Mouse (Mus musculus): ENCODE results near the gene Abcg1. TPM values are rescaled to one million over a fixed set of nuclear protein-coding genes. Genes with fewer than 3 reads are reported as not detected.

The Abcg1 gene
- total RNA-seq (2021) = 1 to 10 TPM; 5.3 to 7.8 TPM

DNA sequence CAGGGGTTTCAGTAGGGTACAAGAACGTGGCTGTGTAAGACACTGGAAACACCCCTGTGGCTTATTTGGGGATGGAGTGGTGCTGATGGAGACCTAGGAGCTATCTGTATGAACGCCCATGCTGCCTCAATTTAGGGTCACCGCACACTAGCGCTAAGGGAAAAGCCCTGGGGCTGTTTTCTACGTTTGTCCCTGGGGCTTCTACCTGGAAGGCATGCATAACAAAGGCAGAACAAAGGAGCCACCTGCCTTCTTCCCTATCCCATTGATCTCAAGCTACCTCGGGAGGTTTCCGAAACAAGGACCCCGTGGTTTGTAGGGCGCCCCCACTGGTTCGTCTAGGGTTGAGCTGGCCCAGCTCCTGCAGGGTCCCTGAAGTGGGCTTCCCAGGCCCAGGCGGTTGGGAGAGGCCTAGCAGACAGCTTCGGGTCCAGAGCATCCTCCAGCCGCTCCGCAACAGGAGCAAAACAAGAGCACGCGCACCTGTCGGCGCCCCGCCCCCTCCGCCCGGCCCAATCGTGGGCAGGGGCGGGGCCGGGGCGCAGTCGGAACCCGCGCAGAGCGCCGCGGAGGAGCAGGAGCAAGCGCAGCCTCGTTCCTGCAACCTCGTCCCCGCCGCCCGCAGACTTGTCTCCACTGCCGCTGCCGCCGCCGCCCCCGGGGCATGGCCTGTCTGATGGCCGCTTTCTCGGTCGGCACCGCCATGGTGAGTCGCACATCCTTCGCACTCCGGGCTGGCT is at the start of gene Abcg1:
TSS of gene Abcg1 (plus strand) at position 525 of the 740 bp plus-strand sequence.
- DNase-seq = peak; percentile 40

DNA sequence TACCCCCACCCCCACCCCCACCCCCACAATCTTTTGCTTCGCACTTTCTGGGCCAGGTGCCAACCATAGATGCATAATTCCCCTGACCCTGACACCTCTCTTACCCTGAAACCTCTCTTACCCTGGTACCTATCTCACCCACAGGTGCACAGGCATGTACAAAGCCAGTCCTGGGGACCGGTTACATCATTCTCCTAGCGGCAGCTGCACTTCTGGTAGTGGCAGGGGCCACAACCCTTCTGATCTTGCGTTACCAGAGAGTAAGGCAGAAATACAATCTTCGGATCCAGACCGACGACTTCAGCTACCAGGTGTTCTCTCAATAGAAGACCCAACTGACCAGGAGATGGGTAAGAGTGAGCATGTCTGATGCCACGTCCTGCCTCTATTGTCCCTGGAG is 49.1 kb upstream of the Abcg1 start:
- DNase-seq = no peak

DNA sequence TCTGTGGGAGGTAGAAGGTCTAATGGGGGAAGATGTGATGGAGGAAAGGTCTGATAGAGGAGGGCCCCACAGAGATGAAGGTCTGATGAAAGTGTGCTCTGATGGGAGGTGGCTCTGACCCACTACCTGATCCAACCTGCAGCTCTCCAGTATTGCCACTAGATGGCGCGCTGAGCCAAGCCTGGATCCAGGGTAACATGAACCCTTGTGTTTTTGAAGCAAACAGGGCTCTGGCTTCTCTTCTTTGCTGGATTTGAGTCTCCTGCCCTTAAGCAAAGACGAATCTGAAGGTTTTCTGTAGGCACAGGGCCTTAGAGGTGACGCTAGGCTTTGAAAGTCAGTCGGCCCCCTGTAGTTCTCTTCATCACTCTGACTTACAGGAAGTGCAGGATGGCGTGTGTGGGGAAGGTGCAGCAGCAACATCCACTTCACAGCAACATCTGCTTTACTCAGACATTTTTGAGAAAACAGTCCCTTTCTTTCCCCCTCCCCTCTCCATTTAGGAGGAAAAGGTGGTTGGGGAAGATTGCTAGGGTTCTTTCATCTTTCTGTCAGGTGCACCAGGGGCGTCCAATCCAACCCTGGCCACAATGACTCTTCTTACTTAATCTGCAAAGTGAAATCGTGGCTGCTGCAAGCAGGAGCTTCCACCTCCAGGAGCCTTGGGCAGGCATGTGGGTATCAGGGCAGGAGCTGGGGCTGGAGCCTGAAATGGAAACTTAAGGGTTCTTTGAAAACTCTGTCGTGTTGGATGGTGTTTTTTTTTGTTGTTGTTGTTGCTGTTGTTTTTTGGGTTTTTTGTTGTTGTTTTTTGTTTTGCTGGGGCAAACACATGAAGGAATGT is 45.7 kb upstream of the Abcg1 start:
- peak; percentile 64 for DNase-seq

DNA sequence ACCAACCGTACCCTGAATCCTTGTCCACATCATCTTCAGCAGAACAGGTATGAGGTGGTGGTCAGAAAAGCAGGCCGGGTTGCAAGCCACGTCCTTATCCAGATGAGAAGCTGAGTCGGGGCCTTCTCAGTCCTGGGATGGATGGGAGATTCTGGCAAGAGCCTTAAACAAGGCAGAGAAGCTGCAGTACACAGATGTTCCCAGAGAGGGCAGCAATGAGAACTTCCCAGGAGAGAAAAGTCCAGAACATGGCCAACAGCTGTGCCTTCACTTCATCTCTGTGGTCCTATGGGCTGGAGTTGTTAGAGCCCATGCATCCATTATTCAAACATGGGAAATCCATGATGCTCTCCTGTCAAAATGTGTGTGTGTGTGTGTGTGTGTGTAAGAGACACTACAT is 39.2 kb upstream of the Abcg1 start:
- peak; percentile 76 for DNase-seq

DNA sequence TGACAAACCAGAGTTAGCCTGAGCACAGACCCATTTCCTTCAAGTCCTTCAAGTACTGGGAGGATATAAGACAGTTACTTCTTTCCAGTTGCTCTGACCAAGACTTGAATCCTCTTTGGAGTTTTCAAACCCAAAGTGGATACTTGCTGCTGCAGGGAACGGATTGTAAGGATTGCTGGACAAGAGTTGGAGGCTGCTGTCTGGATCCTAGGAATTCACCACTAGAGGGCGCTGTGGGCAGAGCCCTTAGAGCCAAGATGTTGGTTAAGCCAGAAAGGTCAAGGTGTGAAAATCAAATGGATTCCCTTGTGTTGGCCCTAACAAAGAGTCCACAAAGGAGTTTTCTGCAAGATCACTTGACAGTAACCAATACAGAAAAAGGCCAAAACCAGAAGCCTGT is 38.0 kb upstream of the Abcg1 start:
- peak; percentile 77 for DNase-seq

DNA sequence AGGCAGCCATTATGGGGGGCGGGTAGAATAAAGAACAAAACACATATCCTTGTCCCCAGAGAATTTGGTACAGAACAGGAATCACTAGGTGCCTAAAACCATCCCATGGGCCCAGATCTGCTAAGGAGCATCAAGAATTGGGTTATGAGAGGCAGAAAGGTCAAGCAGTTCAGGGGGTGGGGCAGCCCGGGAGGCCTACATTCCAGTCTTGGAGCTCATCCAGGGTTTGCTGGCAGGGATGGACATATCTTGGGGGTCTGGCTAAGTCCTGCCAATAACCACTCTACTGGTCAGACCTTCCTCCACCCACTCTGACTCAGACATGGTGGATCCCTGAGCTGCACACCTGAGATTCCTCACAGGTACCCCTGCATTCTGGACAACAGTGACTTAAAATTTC is 37.4 kb upstream of the Abcg1 start:
- peak; percentile 32 for DNase-seq

DNA sequence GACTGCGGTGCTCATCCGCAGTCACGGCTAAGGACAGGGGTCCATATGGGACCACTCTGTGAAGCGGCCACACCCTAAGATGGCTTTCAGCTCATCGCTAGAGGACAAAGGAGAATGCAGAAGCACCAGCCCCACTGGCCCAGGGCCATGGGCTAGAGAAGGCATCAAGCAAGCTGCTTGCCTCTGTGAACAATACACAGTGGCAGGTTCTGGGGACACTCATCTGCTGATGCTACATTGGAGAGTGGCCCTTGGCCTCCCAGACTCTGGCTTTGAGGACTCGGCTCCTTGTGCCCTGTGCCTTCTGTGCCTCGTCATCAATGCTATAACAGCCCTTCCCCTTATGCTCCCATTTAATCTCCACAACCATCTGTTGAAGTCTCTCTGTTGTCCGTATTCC is 36.2 kb upstream of the Abcg1 start:
- no peak for DNase-seq

DNA sequence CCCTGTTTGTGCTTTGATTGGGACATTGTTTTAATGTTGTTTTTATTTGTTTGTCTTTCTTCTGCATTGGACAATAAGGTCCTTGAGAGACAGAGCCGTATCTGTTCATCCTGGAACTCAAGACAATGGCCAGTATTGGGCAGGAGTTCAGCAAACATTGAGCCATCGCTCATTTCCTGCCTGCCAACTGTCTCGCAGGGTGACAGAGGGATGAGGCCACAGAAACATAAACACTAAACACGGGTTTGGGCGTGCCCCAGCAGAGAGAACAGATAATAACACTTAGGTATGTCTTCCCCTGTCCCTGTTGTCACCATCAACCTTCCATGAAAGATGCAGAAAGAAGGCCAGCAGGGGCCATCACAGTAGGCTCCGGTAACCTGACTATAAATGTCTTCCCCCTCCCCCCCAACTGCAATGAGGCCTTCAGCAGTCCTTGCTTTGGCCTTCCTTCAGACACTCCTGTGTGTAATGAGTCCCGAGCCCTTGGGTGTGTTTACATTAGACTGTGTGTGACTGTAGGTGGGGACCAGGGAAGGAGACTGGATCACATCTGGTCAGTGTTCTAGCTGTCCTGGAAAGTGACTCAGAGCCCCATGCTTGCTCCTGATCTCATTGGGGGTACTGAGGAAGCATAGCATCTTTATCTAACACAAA is 33.2 kb upstream of the Abcg1 start:
- no peak for DNase-seq

DNA sequence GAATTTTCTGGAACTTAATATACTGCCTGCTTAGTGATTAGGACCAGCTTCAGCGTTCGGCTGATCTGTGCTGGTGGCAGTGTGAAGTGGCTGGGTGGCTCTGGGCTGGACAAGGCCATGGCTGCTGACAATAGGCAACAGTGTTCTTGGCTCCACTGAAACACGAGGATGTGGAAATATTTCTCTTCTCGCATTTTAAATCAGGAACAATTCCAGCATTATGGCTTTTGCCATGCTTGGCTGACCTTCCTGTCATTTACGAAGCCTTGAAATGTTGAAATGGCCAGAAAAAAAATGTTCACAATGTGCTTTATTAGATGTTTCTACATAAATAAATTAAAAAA is 32.7 kb upstream of the Abcg1 start:
- DNase-seq = no peak

DNA sequence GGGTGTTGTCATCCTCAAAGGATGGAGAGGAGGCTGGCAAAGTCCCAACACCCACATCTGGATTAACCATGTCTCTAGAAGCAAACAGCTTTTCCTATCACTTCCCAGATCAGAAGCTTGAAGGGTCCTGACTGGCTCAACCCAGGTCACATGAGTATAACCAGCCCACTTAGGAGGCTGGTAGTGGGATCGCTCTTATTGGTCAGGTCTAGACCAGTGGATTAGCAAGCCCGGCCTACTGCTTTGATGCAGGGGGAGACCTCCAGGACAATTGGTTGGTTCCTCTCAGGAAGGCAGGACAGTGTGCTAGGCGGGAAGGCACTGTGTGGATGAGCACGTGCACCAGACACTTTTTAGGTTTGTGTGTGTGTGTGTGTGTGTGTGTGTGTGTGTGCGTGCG is 30.5 kb upstream of the Abcg1 start:
- no peak for DNase-seq

DNA sequence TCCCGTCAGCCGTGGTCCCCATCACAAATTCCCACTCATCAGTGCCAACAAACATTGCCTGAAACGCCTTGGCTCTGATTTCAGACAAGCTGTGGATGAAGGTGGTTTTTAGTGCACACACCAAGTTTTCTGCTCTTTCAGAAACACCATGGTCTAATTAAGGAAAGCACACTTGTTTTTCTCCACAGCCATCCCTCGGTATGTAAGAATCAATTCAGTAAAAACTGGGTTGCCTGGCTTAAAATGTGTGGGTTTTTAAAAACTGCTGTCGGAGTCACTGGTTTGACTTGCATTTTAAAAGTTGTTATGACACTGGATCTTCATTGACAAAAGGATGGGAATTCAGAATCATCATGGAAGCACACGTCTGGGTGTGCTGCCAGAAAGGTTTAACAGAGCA is 29.8 kb upstream of the Abcg1 start:
- no peak for DNase-seq

DNA sequence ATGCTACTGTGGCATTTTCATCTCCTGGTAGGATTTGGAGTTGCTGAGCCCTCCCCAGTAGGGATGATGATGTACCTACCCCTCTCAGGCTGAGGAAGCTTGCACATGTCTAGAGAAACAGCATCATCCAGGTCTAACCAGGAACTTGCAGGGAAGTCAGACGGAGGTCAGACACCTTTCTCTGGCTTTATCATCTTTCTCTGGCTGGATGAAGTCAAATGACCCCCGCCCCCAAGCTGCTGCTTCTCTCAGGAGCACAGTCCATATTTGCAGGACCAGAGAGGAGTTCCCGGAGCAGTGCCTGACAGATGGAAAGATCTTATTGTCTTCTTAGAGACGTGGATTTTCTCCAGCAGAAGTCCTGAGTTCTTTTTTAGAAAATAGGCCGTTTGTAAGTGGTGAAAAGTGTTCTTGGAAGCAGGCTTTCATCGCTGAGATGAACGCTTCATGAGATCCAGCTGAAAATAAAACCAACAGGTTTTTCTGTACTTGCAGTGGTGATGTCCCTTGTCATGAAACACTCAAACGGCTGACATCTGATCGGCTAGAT is 28.6 kb upstream of the Abcg1 start:
- DNase-seq = no peak

DNA sequence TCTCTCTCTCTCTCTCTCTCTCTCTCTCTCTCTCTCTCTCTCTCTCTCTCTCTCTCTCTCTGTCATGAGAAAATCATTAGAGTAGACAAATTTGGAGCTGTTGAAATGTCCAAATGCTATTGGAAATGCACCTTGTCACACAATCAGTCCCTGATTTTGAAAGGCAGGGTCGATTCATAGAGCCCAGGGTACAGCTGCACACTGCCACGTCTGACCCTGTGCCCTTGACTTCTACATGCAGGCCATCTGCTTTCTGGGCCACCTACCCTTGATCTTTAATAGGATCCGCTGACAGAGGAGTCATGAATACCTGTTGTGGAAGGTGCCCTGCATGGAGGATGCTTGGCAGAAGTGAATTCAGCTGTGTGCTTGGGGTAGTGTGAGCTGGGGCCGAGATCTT is 28.1 kb upstream of the Abcg1 start:
- DNase-seq = no peak

DNA sequence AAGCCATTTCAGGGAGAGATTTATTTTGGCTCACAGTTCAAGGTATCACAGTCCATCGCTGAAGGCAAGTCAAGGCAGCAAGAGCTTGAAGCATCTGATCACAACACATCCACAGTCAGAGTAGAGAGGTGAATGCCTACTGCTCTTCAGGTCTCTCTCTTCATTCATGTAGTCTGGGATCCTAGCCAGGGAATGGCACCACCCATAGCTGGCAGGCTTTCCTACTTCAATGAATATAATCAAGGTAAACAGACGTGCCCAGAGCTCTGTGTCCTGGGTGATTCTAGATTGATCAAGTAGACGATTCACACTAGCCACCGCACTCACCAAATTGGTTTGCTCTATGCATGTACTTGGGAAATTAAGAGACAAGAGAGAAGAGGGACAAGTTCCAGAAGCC is 25.1 kb upstream of the Abcg1 start:
- DNase-seq = no peak

DNA sequence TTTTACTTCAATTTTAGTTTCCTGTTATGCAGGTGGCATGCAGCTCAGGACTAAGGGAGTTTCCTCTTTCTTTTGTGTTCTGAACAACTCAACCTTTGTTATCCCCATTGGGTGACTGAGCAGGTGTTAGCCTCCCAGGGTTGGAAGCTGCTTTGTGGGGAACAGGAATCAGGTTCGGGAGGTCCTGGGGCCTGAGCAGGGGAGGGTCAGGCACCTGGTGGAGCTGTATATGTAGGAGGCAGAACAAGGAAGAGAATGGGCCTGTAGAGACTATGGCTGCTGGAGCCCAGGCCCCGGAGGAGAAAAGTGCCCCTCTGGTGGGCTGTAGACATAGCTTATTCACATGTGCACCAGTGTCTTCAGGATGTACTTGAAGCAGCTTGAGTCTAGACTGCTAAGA is 24.2 kb upstream of the Abcg1 start:
- no peak for DNase-seq

DNA sequence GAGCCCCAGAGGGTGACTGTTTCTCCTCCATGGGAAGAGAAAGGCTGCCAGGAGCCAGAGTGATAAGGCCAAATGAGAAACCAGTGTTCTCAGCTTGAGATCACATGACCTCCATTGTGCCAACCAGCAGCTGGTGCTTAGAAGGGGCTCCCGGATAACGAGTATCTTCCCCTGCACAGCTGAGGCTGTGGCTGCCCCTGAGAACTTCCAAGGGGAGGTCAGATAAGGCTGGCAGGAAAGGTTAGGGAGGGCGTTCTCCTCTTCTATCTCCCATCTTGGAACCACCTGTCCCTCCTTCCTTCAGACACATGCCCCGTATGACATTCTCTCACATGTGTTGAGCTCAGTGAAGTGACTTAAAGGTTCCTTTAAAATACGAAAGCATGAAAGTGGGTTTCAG is 23.3 kb upstream of the Abcg1 start:
- DNase-seq = peak; percentile 28

DNA sequence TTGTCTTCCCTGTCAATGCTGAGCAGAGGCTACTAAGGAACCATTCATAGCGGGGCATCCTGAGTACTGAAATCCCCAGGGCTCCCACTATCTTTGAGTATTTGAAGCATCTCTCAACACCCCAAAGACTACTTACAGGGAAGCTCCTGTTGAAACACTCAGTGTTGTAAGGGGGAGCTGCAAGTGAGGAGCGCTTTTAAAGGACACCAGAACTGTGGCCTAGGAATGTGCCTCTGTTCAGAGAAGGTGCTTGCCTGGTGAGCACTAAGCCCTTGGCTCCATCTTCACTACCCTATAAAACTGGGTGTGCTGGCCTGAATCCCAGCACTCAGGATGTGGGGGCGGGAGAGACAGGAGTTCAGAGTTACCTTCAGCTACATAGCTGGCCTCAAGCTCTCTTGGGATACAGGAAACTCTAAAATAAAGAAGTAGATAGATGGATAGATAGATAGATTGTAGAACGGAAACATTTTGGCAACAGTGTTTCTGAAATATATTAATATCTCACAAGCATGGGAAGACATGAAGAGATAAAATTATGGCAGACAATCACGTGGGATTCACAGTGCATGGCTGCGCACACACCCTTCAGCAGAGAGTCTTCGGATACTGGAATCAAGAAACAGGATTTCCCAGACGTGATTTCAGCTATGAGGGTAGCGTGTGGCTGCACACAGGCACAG is 22.7 kb upstream of the Abcg1 start:
- DNase-seq = no peak

DNA sequence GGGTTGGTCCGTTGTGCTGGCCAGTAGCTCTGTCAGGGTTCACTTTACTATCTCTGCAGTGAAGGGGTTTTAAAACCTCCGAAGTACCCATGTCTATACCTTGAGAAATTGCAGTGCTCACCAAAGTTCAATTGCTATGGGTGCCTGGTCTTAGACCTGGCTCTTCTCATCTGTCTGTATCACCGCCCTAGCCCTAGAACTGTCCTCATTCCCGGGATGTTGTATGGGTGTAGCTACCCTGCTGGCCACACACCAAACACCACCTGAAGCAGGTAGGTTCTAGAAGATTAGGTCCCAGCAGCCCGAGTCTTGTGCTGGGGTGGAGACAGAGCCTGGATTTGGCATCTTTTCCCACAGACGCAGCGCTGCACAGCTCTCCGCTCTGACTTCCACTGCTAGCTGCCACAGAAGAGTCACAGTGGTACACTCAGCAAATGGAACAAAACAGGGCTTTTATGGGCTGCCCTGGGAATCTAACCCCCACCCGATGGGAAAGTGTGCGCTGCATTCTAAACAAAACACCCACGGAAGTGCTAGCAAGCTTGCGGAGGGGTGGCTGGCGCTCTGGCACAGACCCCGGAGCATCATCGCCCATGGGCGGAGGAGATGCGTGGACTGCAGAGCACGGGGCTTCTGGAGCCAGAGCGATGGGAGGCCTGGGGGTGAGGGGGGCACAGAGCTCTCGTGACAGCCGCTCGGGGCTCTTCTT is 21.2 kb upstream of the Abcg1 start:
- DNase-seq = no peak

DNA sequence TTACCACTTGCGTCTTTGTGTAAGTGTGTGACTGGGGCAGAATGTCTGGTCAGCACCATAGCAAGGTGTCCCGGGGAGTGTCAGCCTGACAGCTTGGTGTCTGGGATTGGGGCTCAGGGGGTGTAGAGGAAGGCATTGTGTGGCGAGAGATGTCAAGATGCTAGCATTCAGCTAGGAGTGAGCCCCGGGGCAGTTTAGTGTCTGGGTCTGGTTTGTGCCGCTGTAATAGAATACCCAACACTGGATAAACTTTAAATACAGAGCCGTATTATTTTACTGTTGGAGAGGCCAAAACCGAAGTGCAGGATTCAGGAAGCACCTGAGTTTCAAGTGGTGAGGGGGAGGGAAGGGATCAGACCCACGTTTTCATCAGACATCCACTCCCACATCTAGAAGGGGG is 20.1 kb upstream of the Abcg1 start:
- no peak for DNase-seq

DNA sequence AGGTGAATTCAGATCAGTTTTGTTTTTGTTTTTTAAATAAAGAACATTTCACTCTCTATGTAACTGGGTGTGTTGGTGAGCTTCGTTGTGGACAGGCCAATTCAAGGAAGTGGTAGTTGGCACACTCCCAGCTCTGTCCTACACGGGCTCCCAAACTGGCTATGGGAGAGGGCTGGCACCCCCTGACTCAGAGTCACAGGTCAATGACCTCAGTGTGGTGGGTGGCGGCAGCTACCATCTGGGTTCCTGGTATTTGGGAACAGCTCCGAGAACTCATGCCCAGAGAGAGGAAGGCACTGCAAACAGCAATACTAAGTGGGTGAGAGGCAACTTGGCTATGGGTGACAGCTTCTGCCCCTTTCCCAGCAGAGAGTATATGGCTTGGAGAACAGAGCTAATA is 19.1 kb upstream of the Abcg1 start:
- peak; percentile 22 for DNase-seq

DNA sequence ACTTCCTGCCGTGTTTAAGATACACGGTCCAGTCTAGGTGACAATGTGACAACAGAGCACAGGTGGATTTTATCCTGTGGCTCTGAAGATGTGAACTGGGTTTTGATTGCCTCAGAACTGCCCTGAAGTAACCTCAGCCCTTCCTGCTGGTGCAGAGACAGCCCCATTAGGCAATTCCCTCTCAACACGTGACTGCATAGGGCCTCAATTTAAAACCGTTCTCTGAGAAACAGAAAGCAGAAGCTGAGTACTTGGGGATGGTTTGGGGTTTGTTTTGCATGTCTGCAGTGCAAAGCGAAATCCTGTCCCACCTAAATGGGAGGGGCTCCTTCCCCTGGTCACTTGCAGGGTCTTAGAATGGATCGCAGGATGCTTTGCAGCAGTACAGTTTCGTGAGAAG is 17.8 kb upstream of the Abcg1 start:
- DNase-seq = no peak

DNA sequence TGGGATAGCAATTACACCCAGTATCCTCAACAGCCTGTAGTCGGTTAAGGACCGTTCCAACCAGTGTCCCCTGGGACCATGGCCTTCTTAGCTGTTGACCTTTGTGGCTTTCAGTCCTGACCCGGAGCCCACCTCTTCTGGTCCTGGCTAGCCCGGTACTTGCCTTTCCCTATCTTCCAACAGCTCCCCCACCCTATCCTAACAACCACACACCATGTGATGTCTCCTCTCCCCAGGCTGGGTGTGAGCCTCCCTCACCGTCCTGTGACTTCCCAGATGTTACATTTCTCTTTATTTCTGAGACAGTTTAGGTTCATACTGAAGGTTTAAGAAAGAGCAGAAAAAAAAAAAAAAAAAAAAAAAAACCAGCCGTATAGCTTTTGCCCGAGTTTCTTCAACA is 17.1 kb upstream of the Abcg1 start:
- no peak for DNase-seq
